Mouse (Mus musculus) intestine, postnatal 0 days (tissue): ENCODE results near the gene Tshz2. TPM values are rescaled to one million over a fixed set of nuclear protein-coding genes. Genes with fewer than 3 reads are reported as not detected.

Experiments used
- ATAC-seq: fragments of 200-750 bp; cut with Nextera tagmentation; 2 replicates; pipeline ENCODE4 v1.8.0; 2017; ENCODE audit warnings: mild to moderate bottlenecking, moderate TSS enrichment, moderate library complexity
- H3K27ac ChIP-seq: fragments of 300-500 bp; sonication (generic); 2 replicates; pipeline ENCODE4 v1.5.1; 2014; ENCODE audit warnings: mild to moderate bottlenecking, low read depth, low read length, moderate library complexity
- H3K27me3 ChIP-seq: fragments of 300-500 bp; sonication (generic); replicated peaks from 2 replicates; pipeline ENCODE4 v1.6.1; 2014; ENCODE audit warnings: low read length, mixed read lengths; ENCODE audit not compliant: control insufficient read depth, insufficient read depth
- H3K36me3 ChIP-seq: fragments of 300-500 bp; sonication (generic); 2 replicates; pipeline ENCODE4 v1.6.1; 2014; ENCODE audit warnings: mild to moderate bottlenecking, moderate library complexity; ENCODE audit not compliant: control insufficient read depth, insufficient read depth
- H3K4me1 ChIP-seq: fragments of 300-500 bp; sonication (generic); replicated peaks from 2 replicates; pipeline ENCODE4 v1.6.1; 2014; ENCODE audit warnings: antibody characterized with exemption, low read length, mixed read lengths; ENCODE audit not compliant: control insufficient read depth, insufficient read depth
- H3K4me2 ChIP-seq: fragments of 300-500 bp; sonication (generic); replicated peaks from 2 replicates; pipeline ENCODE4 v1.6.1; 2014; ENCODE audit warnings: low read depth, mild to moderate bottlenecking, moderate library complexity
- H3K4me3 ChIP-seq: fragments of 300-500 bp; sonication (generic); 2 replicates; pipeline ENCODE4 v1.5.1; 2014; ENCODE audit warnings: low read depth, low read length
- H3K9ac ChIP-seq: fragments of 300-500 bp; sonication (generic); 2 replicates; pipeline ENCODE4 v1.6.1; 2014; ENCODE audit warnings: mild to moderate bottlenecking, low read depth, low read length
- H3K9me3 ChIP-seq: fragments of 300-500 bp; sonication (generic); 2 replicates; pipeline ENCODE4 v1.6.1; 2016; ENCODE audit warnings: mixed run types; ENCODE audit not compliant: control insufficient read depth
- CTCF ChIP-seq: sonication (generic); IDR thresholded peaks from 2 replicates; pipeline ENCODE4 v1.5.1; 2016; ENCODE audit warnings: low read depth, mild to moderate bottlenecking, control low read depth, antibody characterized with exemption, moderate library complexity
- WGBS: fragments of 180-500 bp; shearing (Covaris S2); extraction: QIAGEN DNeasy Blood & Tissue Kit; methylation state at CpG from one replicate; pipeline ENCODE4 v1.1.7; 2014; 5-methylcytosine and 5-hydroxymethylcytosine counted together
- polyA plus RNA-seq: library from polyadenylated mRNA; unstranded; fragments of >200 nt; fragmentation: Nextera tagmentation; extraction: Ambion mirVana; gene quantifications from 2 replicates; pipeline ENCODE4 v1.2.1, GENCODE M21; 2015

Gene Tshz2
- polyA plus RNA-seq, 1 experiment from 2014 or later: 6.3 TPM

- 49% methylated on average over 5 of the region's 5 CpGs for WGBS
- no peak overlapping the region for H3K27ac ChIP-seq
- no peak for TF ChIP-seq CTCF
- H3K36me3 ChIP-seq: peaks cover 58% of the 10 kb centered on the region
- no peak overlapping the region for H3K4me3 ChIP-seq
- H3K4me2 ChIP-seq: no peak overlapping the region
- H3K9ac ChIP-seq: no peak overlapping the region
- H3K4me1 ChIP-seq: 0 out of 2 replicates have a peak, but pooled peaks cover 3% of the 10 kb centered on the region
- H3K9me3 ChIP-seq: no peaks in the 10 kb centered on the region
- ATAC-seq: no peak
- H3K27me3 ChIP-seq: no peaks in the 10 kb centered on the region
These were observed 476.7 kb downstream of the Tshz2 start for GRCm38 (mm10) chr2:170109528-170109927.

GRCm38 (mm10) chr2:170110306-170110705, 477.5 kb downstream of the Tshz2 start:
- TF ChIP-seq CTCF: no peak
- no peak overlapping the region for H3K4me2 ChIP-seq
- 37% methylated on average over 8 of the region's 8 CpGs for WGBS
- 0 out of 2 replicates have a peak, but pooled peaks have one; percentile 22 for ATAC-seq
- no peaks in the 10 kb centered on the region for H3K9me3 ChIP-seq
- no peaks in the 10 kb centered on the region for H3K27me3 ChIP-seq
- 0 out of 2 replicates have a peak, but pooled peaks cover 3% of the 10 kb centered on the region for H3K4me1 ChIP-seq
- H3K27ac ChIP-seq: no peak overlapping the region
- no peak overlapping the region for H3K4me3 ChIP-seq
- no peak overlapping the region for H3K9ac ChIP-seq
- peaks cover 65% of the 10 kb centered on the region for H3K36me3 ChIP-seq

GRCm38 (mm10) chr2:170116704-170117281, 484.0 kb downstream of the Tshz2 start:
- peak; percentile 90 for TF ChIP-seq CTCF
- Histone ChIP-seq H3K4me1 (no peaks in the 10 kb centered on the region), H3K36me3 (peaks cover 75% of the 10 kb centered on the region), H3K4me2 (no peak overlapping the region), H3K9me3 (no peaks in the 10 kb centered on the region), H3K27ac (0 out of 2 replicates have a peak overlapping the region, but pooled peaks have one; percentile 7), H3K27me3 (no peaks in the 10 kb centered on the region), H3K4me3 (no peak overlapping the region), H3K9ac (no peak overlapping the region; the same call in 1 of the 2 replicates)
- WGBS: 36% methylated on average over 4 of the region's 4 CpGs
- no peak for ATAC-seq

GRCm38 (mm10) chr2:170120139-170121027, 487.6 kb downstream of the Tshz2 start:
- H3K4me3 ChIP-seq: no peak overlapping the region
- whole genome bisulfite sequencing: 84% methylated on average over 19 of the region's 19 CpGs
- no peak overlapping the region for H3K4me2 ChIP-seq
- no peak for ATAC-seq
- H3K9ac ChIP-seq: no peak overlapping the region
- H3K27ac ChIP-seq: no peak overlapping the region
- peaks cover 40% of the 10 kb centered on the region for H3K36me3 ChIP-seq
- H3K9me3 ChIP-seq: no peaks in the 10 kb centered on the region
- H3K4me1 ChIP-seq: no peaks in the 10 kb centered on the region
- TF ChIP-seq CTCF: no peak
- H3K27me3 ChIP-seq: no peaks in the 10 kb centered on the region

Other genes starting within 250 kb of the Tshz2 start
- gene Gm11011, start 45.3 kb upstream of the Tshz2 start, polyA plus RNA-seq: not detected in 2 replicates